ENCODE assay signal across 17 mouse cellular contexts in the genomic region with DNA sequence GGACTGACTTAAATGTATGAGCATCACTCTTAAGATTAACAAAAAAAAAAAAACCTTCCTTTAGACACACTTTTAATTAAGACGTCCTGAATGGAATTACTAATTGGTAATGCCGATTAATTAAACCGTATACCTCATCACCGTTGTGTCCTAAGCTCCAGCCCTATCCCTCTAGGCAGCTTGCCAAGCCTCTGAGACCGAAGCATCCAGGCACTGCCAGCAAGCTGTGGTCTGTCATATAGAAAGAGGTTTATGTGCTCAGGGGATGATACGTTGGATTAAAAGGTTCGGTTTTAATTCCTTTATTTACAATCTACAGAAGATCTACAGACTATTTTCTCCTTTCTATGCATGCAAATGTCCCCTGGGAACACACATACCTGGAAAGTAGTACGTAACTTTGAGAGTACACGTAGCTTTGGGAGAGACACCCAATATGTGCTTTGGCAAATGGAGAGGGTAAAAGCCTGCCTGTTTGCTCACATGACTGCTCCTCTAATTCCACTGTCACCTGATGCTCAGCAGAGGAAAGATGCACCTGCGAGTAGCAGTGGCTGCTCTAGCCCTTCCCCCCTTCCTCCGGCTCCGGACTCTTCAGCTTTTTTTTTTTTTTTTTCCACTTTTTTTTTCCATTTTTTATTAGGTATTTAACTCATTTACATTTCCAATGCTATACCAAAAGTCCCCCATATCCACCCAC.
A peak's percentile ranks its signal among the peaks of the same experiment; 100 is the strongest.
DNase-seq lines count a peak whose midpoint lies in the region; ATAC-seq and TF ChIP-seq lines count a peak whose summit lies in the region.
"Had no signal": no experiment of that assay in that cellular context is flagged by ENCODE, and none has a peak within 500 bp of the region (broad histone marks: within the 10 kb centered on the region; RNA-seq: fewer than 3 reads in every experiment).

No protein-coding gene starts in this region.

- no peak overlapping the region for H3K4me2 ChIP-seq in hindbrain, postnatal 0 days (ENCODE audit: low read depth, low read length)
- no peak overlapping the region for H3K4me2 ChIP-seq in hindbrain, embryonic 14.5 days (replicated peaks)

- 44% methylated on average over 12 of the region's 12 CpGs for WGBS in hindbrain, postnatal 0 days
- WGBS in hindbrain, embryonic 14.5 days: 63% methylated on average over 12 of the region's 12 CpGs
- WGBS in lung, adult 2 months: 76% methylated on average over 12 of the region's 12 CpGs

- no peak for TF ChIP-seq CTCF in hindbrain, postnatal 0 days (IDR thresholded peaks at IDR 0.05; ENCODE audit: low read depth)
- TF ChIP-seq CTCF in lung, adult 2 months (IDR thresholded peaks at IDR 0.05; ENCODE audit: insufficient read depth, low read length): no peak

- H3K36me3 ChIP-seq in hindbrain, postnatal 0 days (ENCODE audit: insufficient read depth, low read length): no peaks in the 10 kb centered on the region
- H3K36me3 ChIP-seq in hindbrain, embryonic 14.5 days (replicated peaks; ENCODE audit: control insufficient read depth, insufficient read depth): no peaks in the 10 kb centered on the region
- H3K36me3 ChIP-seq: heart, embryonic 10.5 days had no signal

- no peak overlapping the region for H3K27ac ChIP-seq in hindbrain, postnatal 0 days
- no peak overlapping the region for H3K27ac ChIP-seq in hindbrain, embryonic 14.5 days
- H3K27ac ChIP-seq: heart, embryonic 10.5 days; liver, embryonic 14.5 days; stomach, postnatal 0 days had no signal

- DNase-seq in cerebellum, postnatal 25 days: peak; percentile 27 to 46
- no peak for DNase-seq in cerebellum, adult 11-12 months
- peak; percentile 75 for DNase-seq in hindbrain, postnatal 0 days (ENCODE audit: low spot score)
- no peak for DNase-seq in hindbrain, embryonic 14.5 days (ENCODE audit: low spot score)
- DNase-seq in retina, postnatal 1 day: peak; percentile 66
- DNase-seq in retina, embryonic 14.5 days (ENCODE audit: low spot score): no peak
- no peak for DNase-seq in layer of hippocampus, postnatal 10 days (ENCODE audit: low spot score in 2 of 2)
- no peak for DNase-seq in lung, adult 2 months
- DNase-seq: adrenal gland, postnatal 25 days; cerebellum, adult 8-10 months; embryo, embryonic 11 days; kidney, adult 11 months; right cerebral cortex, adult 18-20 months had no signal

- TF ChIP-seq POLR2A in lung, adult 2 months (IDR thresholded peaks at IDR 0.05; ENCODE audit: borderline replicate concordance, extremely low read depth, low read depth, low read length): no peak

- H3K27me3 ChIP-seq in hindbrain, postnatal 0 days (ENCODE audit: insufficient read depth, low read length): no peaks in the 10 kb centered on the region
- no peaks in the 10 kb centered on the region for H3K27me3 ChIP-seq in hindbrain, embryonic 14.5 days (ENCODE audit: control insufficient read depth, insufficient read depth, low read length)
- H3K27me3 ChIP-seq: CH12.LX had no signal

- H3K4me3 ChIP-seq in hindbrain, postnatal 0 days (ENCODE audit: low read length): no peak overlapping the region
- H3K4me3 ChIP-seq in hindbrain, embryonic 14.5 days (replicated peaks; ENCODE audit: low read length): no peak overlapping the region
- H3K4me3 ChIP-seq in lung, adult 2 months (replicated peaks; ENCODE audit: extremely low read depth, low read depth, low read length): no peak overlapping the region
- H3K4me3 ChIP-seq: heart, embryonic 10.5 days had no signal

- peak; percentile 79; the same call in 1 of the 2 replicates for ATAC-seq in hindbrain, postnatal 0 days
- ATAC-seq in hindbrain, embryonic 14.5 days (ENCODE audit: low FRiP score): no peak

- H3K4me1 ChIP-seq in hindbrain, postnatal 0 days (ENCODE audit: insufficient read depth, low read length): 0 out of 2 replicates have a peak, but pooled peaks cover 2% of the 10 kb centered on the region
- H3K4me1 ChIP-seq in hindbrain, embryonic 14.5 days (replicated peaks; ENCODE audit: control insufficient read depth, insufficient read depth, low read length): no peaks in the 10 kb centered on the region
- no peaks in the 10 kb centered on the region; the same call in none of the 2 replicates for H3K4me1 ChIP-seq in lung, adult 2 months (ENCODE audit: control insufficient read depth, insufficient read depth, low read length)
- H3K4me1 ChIP-seq: heart, embryonic 10.5 days had no signal

- 0 out of 2 replicates have a peak, but pooled peaks cover 3% of the 10 kb centered on the region for H3K9me3 ChIP-seq in hindbrain, postnatal 0 days (ENCODE audit: low read length)
- no peaks in the 10 kb centered on the region for H3K9me3 ChIP-seq in hindbrain, embryonic 14.5 days (ENCODE audit: control insufficient read depth, low read length)
- H3K9me3 ChIP-seq: heart, embryonic 10.5 days had no signal

- H3K9ac ChIP-seq in hindbrain, postnatal 0 days (replicated peaks; ENCODE audit: low read length): no peak overlapping the region
- no peak overlapping the region for H3K9ac ChIP-seq in hindbrain, embryonic 14.5 days
- H3K9ac ChIP-seq: liver, embryonic 14.5 days had no signal

Comparison
In these comparisons a context has a peak if more than half of its experiments do, and no peak if none do; other contexts are left out.
1. DNase-seq: peak in cerebellum, postnatal 25 days (2 of 2), hindbrain, postnatal 0 days (single experiment) and retina, postnatal 1 day (single experiment); none in cerebellum, adult 11-12 months (single experiment), hindbrain, embryonic 14.5 days (single experiment), retina, embryonic 14.5 days (single experiment), layer of hippocampus, postnatal 10 days (0 of 2) and lung, adult 2 months (single experiment).